Mouse (Mus musculus): ENCODE data around the gene Ccdc117.
"Not testable (repeated sequence)": the region's sequence is repeated elsewhere in the genome, so short reads cannot be mapped to it uniquely, and the experiment has no call there.

Ccdc117 gene

GRCm38 (mm10) chr11:5541799-5542481 lies at the start of gene Ccdc117:
Ccdc117 (minus strand) TSS chr11:5542187.
- peak; percentile 69 for DNase-seq (ENCODE audit: low spot score)

- DNase-seq (ENCODE audit: low spot score): no peak
Measured at GRCm38 (mm10) chr11:5575046-5575445, 33.1 kb upstream of the Ccdc117 start.

GRCm38 (mm10) chr11:5573821-5574220 lies 31.8 kb upstream of the Ccdc117 start:
- no peak for DNase-seq (ENCODE audit: low spot score)

- no peak for DNase-seq (ENCODE audit: low spot score)
Measured at GRCm38 (mm10) chr11:5571856-5572255, 29.9 kb upstream of the Ccdc117 start.

- DNase-seq (ENCODE audit: low spot score): no peak
Measured at GRCm38 (mm10) chr11:5569474-5569873, 27.5 kb upstream of the Ccdc117 start, which contains the start of gene Ankrd36. Ankrd36 (plus strand) TSS chr11:5569684.

- no peak for DNase-seq (ENCODE audit: low spot score)
Measured at GRCm38 (mm10) chr11:5568082-5568481, 26.1 kb upstream of the Ccdc117 start.

- no peak for DNase-seq (ENCODE audit: low spot score)
Measured at GRCm38 (mm10) chr11:5567654-5568053, 25.7 kb upstream of the Ccdc117 start.

- DNase-seq (ENCODE audit: low spot score): no peak
Measured at GRCm38 (mm10) chr11:5566506-5566905, 24.5 kb upstream of the Ccdc117 start.

GRCm38 (mm10) chr11:5565596-5565995 lies 23.6 kb upstream of the Ccdc117 start:
- no peak for DNase-seq (ENCODE audit: low spot score)

- no peak for DNase-seq (ENCODE audit: low spot score)
Measured at GRCm38 (mm10) chr11:5563898-5564297, 21.9 kb upstream of the Ccdc117 start.

- no peak for DNase-seq (ENCODE audit: low spot score)
Measured at GRCm38 (mm10) chr11:5562625-5563268, 20.8 kb upstream of the Ccdc117 start.

GRCm38 (mm10) chr11:5560273-5560672 lies 18.3 kb upstream of the Ccdc117 start:
- no peak for DNase-seq (ENCODE audit: low spot score)

GRCm38 (mm10) chr11:5551931-5552330 lies 9.9 kb upstream of the Ccdc117 start:
- DNase-seq (ENCODE audit: low spot score): no peak

GRCm38 (mm10) chr11:5551430-5551829 lies 9.4 kb upstream of the Ccdc117 start:
- no peak for DNase-seq (ENCODE audit: low spot score)

GRCm38 (mm10) chr11:5546693-5547092 lies 4.7 kb upstream of the Ccdc117 start:
- DNase-seq (ENCODE audit: low spot score): no peak

- no peak for DNase-seq (ENCODE audit: low spot score)
Measured at GRCm38 (mm10) chr11:5545457-5545856, 3.5 kb upstream of the Ccdc117 start.

- not testable (repeated sequence) for DNase-seq (ENCODE audit: low spot score)
Measured at GRCm38 (mm10) chr11:5544709-5545108, 2.7 kb upstream of the Ccdc117 start.

- no peak for DNase-seq (ENCODE audit: low spot score)
Measured at GRCm38 (mm10) chr11:5543281-5543680, 1.3 kb upstream of the Ccdc117 start.

GRCm38 (mm10) chr11:5542482-5543185 lies 647 bp upstream of the Ccdc117 start:
- DNase-seq (ENCODE audit: low spot score): no peak

- no peak for DNase-seq (ENCODE audit: low spot score)
Measured at GRCm38 (mm10) chr11:5541230-5541798, 673 bp downstream of the Ccdc117 start.

- DNase-seq (ENCODE audit: low spot score): no peak
Measured at GRCm38 (mm10) chr11:5540331-5540730, 1.7 kb downstream of the Ccdc117 start.

GRCm38 (mm10) chr11:5537454-5537853 lies 4.5 kb downstream of the Ccdc117 start:
- not testable (repeated sequence) for DNase-seq (ENCODE audit: low spot score)

GRCm38 (mm10) chr11:5533108-5533507 lies 8.9 kb downstream of the Ccdc117 start:
- DNase-seq (ENCODE audit: low spot score): no peak
